Mouse (Mus musculus) heart, postnatal 4 days (tissue): Measurements from ENCODE around the gene Utrn. TPM values are rescaled to one million over a fixed set of nuclear protein-coding genes. Genes with fewer than 3 reads are reported as not detected.
A peak's percentile ranks its signal among the peaks of the same experiment; 100 is the strongest.

Experiments used
- DNase-seq: peaks from one replicate; pipeline ENCODE4 v3.0.0; 2021
- total RNA-seq, 2 experiments: library from RNA; stranded (reverse); gene quantifications; 2 replicates each; pipeline ENCODE4 v1.2.3; 2021

Gene Utrn
- total RNA-seq, 2 experiments from 2014 or later, result 95.0 to 104 TPM

- no peak for DNase-seq
These were observed 35.0 kb downstream of the Utrn start for GRCm38 (mm10) chr10:12834215-12834614.

- no peak for DNase-seq
These were observed 37.0 kb downstream of the Utrn start for GRCm38 (mm10) chr10:12832163-12832562.

GRCm38 (mm10) chr10:12827778-12828177 is 41.4 kb downstream of the Utrn start:
- no peak for DNase-seq

DNA sequence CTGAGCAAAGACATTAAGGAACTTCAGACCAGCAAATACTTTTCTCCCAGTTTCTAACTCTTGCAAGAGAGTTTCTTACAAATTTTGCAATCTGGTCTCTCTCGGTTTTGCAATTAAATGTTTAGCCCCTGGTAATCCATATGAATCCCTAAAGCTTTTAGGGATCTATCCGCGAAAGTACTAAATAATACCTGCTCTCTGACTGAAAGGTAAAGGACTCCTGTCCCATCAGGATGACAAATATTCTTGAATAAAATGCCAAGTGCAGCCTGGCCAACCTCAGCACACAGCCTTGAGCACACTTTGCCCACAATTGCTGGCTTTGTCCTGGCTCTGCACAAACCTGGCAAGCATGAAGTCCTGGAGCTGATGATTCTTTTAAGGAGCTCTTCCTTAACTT is 41.9 kb downstream of the Utrn start:
- DNase-seq, result no peak

DNA sequence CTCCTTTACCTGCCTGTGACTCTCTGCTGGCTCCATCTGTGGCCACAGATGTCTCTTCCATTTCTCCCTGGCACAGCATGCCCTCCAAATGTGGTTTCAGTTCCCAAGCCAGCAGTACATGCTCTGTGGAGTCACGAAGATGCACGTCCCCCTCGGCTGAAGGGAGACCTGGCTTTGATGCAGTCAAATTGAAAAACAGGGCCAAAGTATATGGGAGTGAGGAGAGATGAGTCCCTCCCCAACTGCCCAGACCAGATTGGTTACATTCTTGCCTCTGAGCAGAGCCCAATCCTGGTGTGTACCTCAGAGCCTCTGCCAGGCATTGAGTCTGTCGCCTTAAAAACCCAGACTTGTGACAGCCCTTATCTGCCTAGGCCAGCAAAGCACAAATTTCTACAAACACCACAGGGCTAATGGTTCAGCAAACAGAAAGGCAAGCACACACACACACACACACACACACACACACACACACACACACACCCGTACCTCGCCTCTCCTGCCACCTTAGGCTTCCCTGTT is 42.3 kb downstream of the Utrn start:
- DNase-seq, result no peak

- no peak for DNase-seq
These were observed 44.8 kb downstream of the Utrn start for GRCm38 (mm10) chr10:12824386-12824785.

DNA sequence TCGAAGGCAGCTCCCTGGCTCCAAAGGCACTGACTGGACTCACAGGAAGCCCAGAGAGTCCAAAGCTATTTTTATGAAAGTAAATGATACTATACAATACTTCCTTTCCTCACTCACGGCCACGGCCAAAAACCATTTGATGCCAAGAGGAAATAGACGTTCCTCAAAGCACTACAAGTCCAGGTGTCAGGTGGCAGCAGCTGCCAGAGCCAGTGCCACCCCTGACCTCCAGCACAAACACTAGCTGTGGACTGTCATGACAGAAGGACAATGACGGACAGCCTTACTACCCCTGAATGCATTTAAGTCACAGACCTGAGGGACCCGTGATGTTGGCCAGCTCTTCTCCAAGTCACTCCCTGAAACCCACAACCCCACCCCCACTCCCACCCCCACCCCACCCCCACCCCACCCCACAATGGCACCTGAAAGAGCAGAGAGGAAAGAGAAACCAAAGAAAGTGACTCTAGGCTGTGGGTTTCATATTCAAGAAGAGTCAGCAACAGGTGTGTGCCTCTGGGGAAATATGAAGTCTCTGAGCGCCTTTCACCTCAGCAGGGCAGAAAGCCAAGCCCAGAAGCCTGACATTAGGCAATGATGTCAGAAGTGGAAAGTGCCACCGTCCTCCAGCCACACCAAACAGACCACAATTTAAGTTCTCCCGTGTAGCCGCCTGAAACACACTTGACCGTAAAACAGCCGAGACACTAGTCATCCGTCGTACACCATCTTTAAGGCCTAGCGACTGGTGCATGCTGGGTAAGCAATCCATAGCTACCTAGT is 45.5 kb downstream of the Utrn start:
- no peak for DNase-seq

- DNase-seq, result no peak
These were observed 48.0 kb downstream of the Utrn start for GRCm38 (mm10) chr10:12820978-12821735.

GRCm38 (mm10) chr10:12817409-12817808 is 51.8 kb downstream of the Utrn start:
- peak; percentile 81 for DNase-seq

DNA sequence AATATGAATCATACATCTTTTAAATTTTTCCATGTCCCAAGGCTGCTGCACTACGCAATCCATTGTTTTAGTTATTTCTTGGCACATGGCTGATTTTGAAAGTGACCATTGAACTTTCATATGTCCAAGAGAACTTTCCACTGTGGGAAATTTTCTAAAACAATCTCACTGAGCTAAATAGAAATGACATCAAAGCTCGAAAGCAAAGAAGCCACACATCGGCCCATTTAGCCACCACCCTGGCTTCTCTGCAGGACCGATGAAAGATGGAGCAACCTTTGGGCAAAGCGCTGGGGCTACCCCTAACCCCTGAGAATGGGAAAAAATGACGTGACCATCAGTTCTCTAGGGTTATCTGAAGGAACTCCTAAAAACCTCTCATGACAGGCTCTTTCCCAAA is 52.6 kb downstream of the Utrn start:
- no peak for DNase-seq

- DNase-seq, result no peak
These were observed 54.8 kb downstream of the Utrn start for GRCm38 (mm10) chr10:12814411-12814810.

DNA sequence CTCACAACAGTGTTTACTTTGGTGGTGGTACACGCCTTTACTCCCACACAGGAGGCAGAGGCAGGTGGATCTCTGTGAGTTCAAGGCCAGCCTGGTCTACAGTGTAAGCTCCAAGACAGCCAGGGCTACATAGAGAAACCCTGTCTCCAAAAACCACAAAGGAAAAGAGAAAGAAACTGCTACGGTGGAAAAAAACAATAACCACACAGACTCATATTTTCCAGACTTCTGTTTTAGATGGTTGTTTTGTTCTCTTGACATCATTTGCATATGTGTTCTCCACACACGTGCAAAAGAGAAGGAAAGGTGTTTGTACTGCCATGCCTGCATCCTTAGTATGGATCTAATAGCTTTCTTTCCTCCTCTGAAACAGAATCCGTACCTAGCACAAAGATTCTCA is 55.3 kb downstream of the Utrn start:
- DNase-seq, result no peak

- DNase-seq, result peak; percentile 27
These were observed 55.9 kb downstream of the Utrn start for GRCm38 (mm10) chr10:12813211-12813811.

GRCm38 (mm10) chr10:12812680-12813079 is 56.5 kb downstream of the Utrn start:
- DNase-seq, result no peak

DNA sequence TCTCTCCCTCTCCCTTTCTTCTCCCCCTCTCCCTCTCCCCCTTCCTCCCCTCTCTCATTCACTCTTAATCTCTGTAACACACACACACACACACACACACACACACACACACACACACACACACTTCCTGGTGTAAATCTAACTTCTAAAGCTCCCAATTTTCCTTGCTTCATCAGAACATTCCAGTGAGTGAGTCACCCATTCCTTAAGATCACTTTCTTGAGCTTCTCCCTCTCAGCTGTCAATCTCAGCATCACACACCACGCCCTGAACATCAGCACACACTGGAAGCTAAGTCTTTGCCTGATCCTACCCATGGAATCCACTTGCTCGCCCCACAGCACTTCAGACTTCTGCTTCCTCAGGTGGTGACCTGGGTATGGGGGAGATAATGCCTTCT is 58.3 kb downstream of the Utrn start:
- DNase-seq, result no peak

DNA sequence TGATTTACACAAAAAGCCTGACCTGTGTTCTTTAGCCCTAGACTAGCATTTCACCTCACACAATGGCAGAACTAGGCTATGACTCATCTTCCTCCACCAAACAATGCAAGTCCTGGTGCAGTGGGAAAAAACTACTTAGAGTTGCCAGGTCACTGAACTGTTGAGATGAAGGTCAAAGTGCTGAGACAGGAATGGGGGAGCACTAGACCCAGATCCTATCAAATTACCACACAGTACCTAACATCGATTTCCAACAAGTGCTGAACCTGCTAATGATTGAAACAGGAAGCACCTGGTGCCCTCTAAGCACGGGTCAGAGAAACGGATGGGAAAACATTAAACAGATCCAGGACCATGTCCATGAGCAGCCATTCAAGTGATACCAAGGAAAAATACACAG is 59.5 kb downstream of the Utrn start:
- no peak for DNase-seq

GRCm38 (mm10) chr10:12808467-12808866 is 60.7 kb downstream of the Utrn start:
- no peak for DNase-seq

GRCm38 (mm10) chr10:12807706-12808105 is 61.5 kb downstream of the Utrn start:
- no peak for DNase-seq

DNA sequence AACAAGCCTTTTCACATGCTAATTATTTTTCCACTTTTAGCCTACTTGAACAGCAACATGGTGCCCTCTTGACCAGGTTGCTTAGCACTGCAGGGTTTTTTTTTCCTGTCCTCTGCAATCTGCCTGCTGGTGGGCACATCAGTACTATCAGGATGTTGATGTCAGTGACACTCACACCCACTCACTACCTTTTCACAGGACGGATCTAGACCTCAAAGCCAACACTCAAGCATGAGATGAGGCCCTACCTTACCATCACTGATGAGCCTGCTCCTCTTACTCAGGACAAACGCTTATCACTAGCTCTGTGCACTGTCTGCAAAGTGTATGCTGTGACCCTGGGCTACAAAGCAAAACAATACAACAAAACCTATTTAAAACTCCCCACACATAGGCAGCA is 63.3 kb downstream of the Utrn start:
- DNase-seq, result no peak

GRCm38 (mm10) chr10:12803939-12804338 is 65.2 kb downstream of the Utrn start:
- DNase-seq, result no peak

GRCm38 (mm10) chr10:12799416-12799815 is 69.7 kb downstream of the Utrn start:
- DNase-seq, result no peak

- no peak for DNase-seq
These were observed 70.9 kb downstream of the Utrn start for GRCm38 (mm10) chr10:12798248-12798647.

GRCm38 (mm10) chr10:12796510-12796840 is 72.7 kb downstream of the Utrn start:
- DNase-seq, result no peak
